Mouse (Mus musculus) right cerebral cortex, postnatal 4 days (tissue): ENCODE data around the gene Crygn.
"Not testable (repeated sequence)": the region's sequence is repeated elsewhere in the genome, so short reads cannot be mapped to it uniquely, and the experiment has no call there.

ENCODE experiments used
- DNase-seq: peaks from one replicate; pipeline ENCODE4 v3.0.0-alpha.2; 2022

Crygn gene

GRCm38 (mm10) chr5:24757816-24758215, at the start of gene Crygn:
Gene Crygn (minus strand): TSS chr5:24758008.
- DNase-seq, result no peak

- no peak for DNase-seq
These were observed 47.4 kb upstream of the Crygn start for GRCm38 (mm10) chr5:24805222-24805621.

- no peak for DNase-seq
These were observed 46.9 kb upstream of the Crygn start for GRCm38 (mm10) chr5:24804661-24805060.

GRCm38 (mm10) chr5:24801841-24802624, 44.2 kb upstream of the Crygn start:
- no peak for DNase-seq

GRCm38 (mm10) chr5:24800416-24800815, 42.6 kb upstream of the Crygn start:
- no peak for DNase-seq

GRCm38 (mm10) chr5:24798639-24799038, 40.8 kb upstream of the Crygn start:
- DNase-seq, result no peak

- no peak for DNase-seq
These were observed 40.0 kb upstream of the Crygn start for GRCm38 (mm10) chr5:24797858-24798257.

GRCm38 (mm10) chr5:24792961-24793360, 35.2 kb upstream of the Crygn start:
- DNase-seq, result no peak

- DNase-seq, result no peak
These were observed 25.1 kb upstream of the Crygn start for GRCm38 (mm10) chr5:24782957-24783356.

- peak; percentile 21 for DNase-seq
These were observed 23.2 kb upstream of the Crygn start for GRCm38 (mm10) chr5:24781048-24781447.

- no peak for DNase-seq
These were observed 22.2 kb upstream of the Crygn start for GRCm38 (mm10) chr5:24779881-24780512.

GRCm38 (mm10) chr5:24779321-24779720, 21.5 kb upstream of the Crygn start:
- DNase-seq, result no peak

GRCm38 (mm10) chr5:24778843-24779140, 21.0 kb upstream of the Crygn start:
- DNase-seq, result no peak

GRCm38 (mm10) chr5:24778082-24778842, 20.5 kb upstream of the Crygn start:
- DNase-seq, result no peak

- DNase-seq, result no peak
These were observed 18.9 kb upstream of the Crygn start for GRCm38 (mm10) chr5:24776681-24777080.

GRCm38 (mm10) chr5:24774549-24774948, 16.7 kb upstream of the Crygn start:
- DNase-seq, result not testable (repeated sequence)

- DNase-seq, result no peak
These were observed 877 bp downstream of the Crygn start for GRCm38 (mm10) chr5:24756931-24757330.

- no peak for DNase-seq
These were observed 5.7 kb downstream of the Crygn start for GRCm38 (mm10) chr5:24752175-24752498.

- DNase-seq, result peak; percentile 53
These were observed 6.3 kb downstream of the Crygn start for GRCm38 (mm10) chr5:24751305-24752174.

GRCm38 (mm10) chr5:24750321-24751304, 7.2 kb downstream of the Crygn start:
- peak; percentile 91 for DNase-seq

GRCm38 (mm10) chr5:24749731-24750130, 8.1 kb downstream of the Crygn start:
- DNase-seq, result no peak

- no peak for DNase-seq
These were observed 10.3 kb downstream of the Crygn start for GRCm38 (mm10) chr5:24747533-24747932.
